Mouse (Mus musculus) lung, postnatal 4 days (tissue): ENCODE measurements around the gene Zfp629.

Experiments
- DNase-seq, 2 experiments: peaks; one replicate each; pipeline ENCODE4 v3.0.0; 2021

Zfp629 gene

GRCm38 (mm10) chr7:127560580-127560979, 55.0 kb downstream of the Zfp629 start:
- no peak for DNase-seq
